9 mouse cellular contexts compared by ENCODE assay signal in the genomic region with DNA sequence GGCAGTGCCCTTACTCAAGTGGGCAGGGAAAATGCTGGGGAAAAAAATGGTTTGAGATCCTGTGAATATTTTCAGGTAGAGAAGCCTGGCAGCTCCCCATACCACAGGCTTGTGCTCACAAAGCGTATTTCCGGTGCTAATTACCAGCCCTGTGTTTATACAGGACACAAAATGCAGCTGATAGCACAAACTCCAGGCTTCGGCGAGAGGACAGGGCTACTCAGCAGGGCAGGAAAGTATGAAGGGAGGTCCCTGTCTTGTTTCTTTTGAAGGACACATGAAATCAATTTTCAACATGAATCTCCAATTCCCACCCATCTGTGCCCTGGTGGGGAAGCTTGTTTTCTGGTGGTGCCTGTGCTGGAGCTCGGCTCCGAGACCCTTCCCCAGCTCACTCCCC.
A peak's percentile ranks its signal among the peaks of the same experiment; 100 is the strongest.
DNase-seq lines count a peak whose midpoint lies in the region; ATAC-seq and TF ChIP-seq lines count a peak whose summit lies in the region.
"Had no signal": no experiment of that assay in that cellular context is flagged by ENCODE, and none has a peak within 500 bp of the region (broad histone marks: within the 10 kb centered on the region; RNA-seq: fewer than 3 reads in every experiment).

No protein-coding gene starts in this region.

- ATAC-seq in heart, embryonic 15.5 days (replicated peaks; ENCODE audit: insufficient number of reproducible peaks, insufficient read depth, low FRiP score, low read depth), result no peak
- no peak for ATAC-seq in midbrain, embryonic 13.5 days
- no peak for ATAC-seq in midbrain, postnatal 0 days (ENCODE audit: low FRiP score)
- ATAC-seq in stomach, postnatal 0 days (ENCODE audit: low FRiP score, low TSS enrichment), result no peak

- H3K4me3 ChIP-seq in heart, embryonic 15.5 days, result no peak overlapping the region
- H3K4me3 ChIP-seq in midbrain, embryonic 13.5 days (replicated peaks), result no peak overlapping the region
- no peak overlapping the region for H3K4me3 ChIP-seq in midbrain, postnatal 0 days (ENCODE audit: low read depth, low read length)
- H3K4me3 ChIP-seq in limb, embryonic 10.5 days, result no peak overlapping the region
- no peak overlapping the region for H3K4me3 ChIP-seq in stomach, postnatal 0 days (ENCODE audit: low read depth, low read length)
- H3K4me3 ChIP-seq: myocyte had no signal

- TF ChIP-seq CTCF in midbrain, postnatal 0 days (IDR thresholded peaks at IDR 0.05), result no peak
- no peak for TF ChIP-seq CTCF in stomach, postnatal 0 days (IDR thresholded peaks at IDR 0.05; ENCODE audit: low read depth)

- WGBS in heart, embryonic 15.5 days, result 53% methylated on average over 6 of the region's 6 CpGs
- 57% methylated on average over 6 of the region's 6 CpGs for WGBS in midbrain, embryonic 13.5 days
- WGBS in midbrain, postnatal 0 days, result 52% methylated on average over 6 of the region's 6 CpGs
- WGBS in limb, embryonic 10.5 days, result 53% methylated on average over 6 of the region's 6 CpGs
- 49% methylated on average over 6 of the region's 6 CpGs for WGBS in stomach, postnatal 0 days

- no peak for TF ChIP-seq EP300 in stomach, postnatal 0 days (optimal IDR thresholded peaks at IDR 0.05)

- DNase-seq in heart, postnatal 4 days, result no peak
- no peak for DNase-seq in midbrain, postnatal 0 days (ENCODE audit: low spot score)
- no peak for DNase-seq in limb, embryonic 10.5 days (ENCODE audit: low spot score)
- no peak for DNase-seq in stomach, postnatal 0 days (ENCODE audit: low spot score)
- DNase-seq in right cerebral cortex, postnatal 10 days (ENCODE audit: low spot score in 2 of 2), result no peak
- DNase-seq in layer of hippocampus, postnatal 14 days (ENCODE audit: low spot score in 2 of 2), result no peak

- no peaks in the 10 kb centered on the region for H3K9me3 ChIP-seq in heart, embryonic 15.5 days (replicated peaks)
- H3K9me3 ChIP-seq in midbrain, embryonic 13.5 days, result no peaks in the 10 kb centered on the region
- H3K9me3 ChIP-seq in midbrain, postnatal 0 days (ENCODE audit: low read length), result no peaks in the 10 kb centered on the region
- H3K9me3 ChIP-seq in limb, embryonic 10.5 days (replicated peaks), result no peaks in the 10 kb centered on the region
- H3K9me3 ChIP-seq in stomach, postnatal 0 days (ENCODE audit: control insufficient read depth, low read length), result no peaks in the 10 kb centered on the region

- no peaks in the 10 kb centered on the region for H3K36me3 ChIP-seq in heart, embryonic 15.5 days
- H3K36me3 ChIP-seq in midbrain, embryonic 13.5 days, result no peaks in the 10 kb centered on the region
- no peaks in the 10 kb centered on the region for H3K36me3 ChIP-seq in midbrain, postnatal 0 days (ENCODE audit: insufficient read depth, low read length)
- H3K36me3 ChIP-seq in limb, embryonic 10.5 days, result no peaks in the 10 kb centered on the region
- no peaks in the 10 kb centered on the region for H3K36me3 ChIP-seq in stomach, postnatal 0 days (ENCODE audit: control insufficient read depth, insufficient read depth, low read length)

- peaks cover 62% of the 10 kb centered on the region for H3K4me1 ChIP-seq in heart, embryonic 15.5 days (replicated peaks)
- peaks cover 72% of the 10 kb centered on the region for H3K4me1 ChIP-seq in midbrain, embryonic 13.5 days (replicated peaks)
- 0 out of 2 replicates have a peak, but pooled peaks cover 3% of the 10 kb centered on the region for H3K4me1 ChIP-seq in midbrain, postnatal 0 days (ENCODE audit: insufficient read depth, low read length)
- peaks cover 100% of the 10 kb centered on the region for H3K4me1 ChIP-seq in limb, embryonic 10.5 days
- peaks cover 11% of the 10 kb centered on the region for H3K4me1 ChIP-seq in stomach, postnatal 0 days (replicated peaks; ENCODE audit: control insufficient read depth, insufficient read depth)

- H3K9ac ChIP-seq in heart, embryonic 15.5 days, result no peak overlapping the region
- H3K9ac ChIP-seq in midbrain, embryonic 13.5 days (replicated peaks), result no peak overlapping the region
- H3K9ac ChIP-seq in midbrain, postnatal 0 days (replicated peaks; ENCODE audit: low read length, poor library complexity, severe bottlenecking), result no peak overlapping the region
- H3K9ac ChIP-seq in stomach, postnatal 0 days (ENCODE audit: low read length), result no peak overlapping the region

- no peak overlapping the region for H3K4me2 ChIP-seq in heart, embryonic 15.5 days
- no peak overlapping the region for H3K4me2 ChIP-seq in midbrain, embryonic 13.5 days (replicated peaks)
- no peak overlapping the region for H3K4me2 ChIP-seq in midbrain, postnatal 0 days (ENCODE audit: low read depth, low read length, poor library complexity, severe bottlenecking)
- no peak overlapping the region for H3K4me2 ChIP-seq in stomach, postnatal 0 days (replicated peaks; ENCODE audit: low read depth)

- H3K27me3 ChIP-seq in heart, embryonic 15.5 days, result no peaks in the 10 kb centered on the region
- H3K27me3 ChIP-seq in midbrain, embryonic 13.5 days, result no peaks in the 10 kb centered on the region
- no peaks in the 10 kb centered on the region for H3K27me3 ChIP-seq in midbrain, postnatal 0 days (ENCODE audit: insufficient read depth, low read length)
- no peaks in the 10 kb centered on the region for H3K27me3 ChIP-seq in limb, embryonic 10.5 days (ENCODE audit: low read depth, poor library complexity, severe bottlenecking)
- no peaks in the 10 kb centered on the region for H3K27me3 ChIP-seq in stomach, postnatal 0 days (ENCODE audit: control insufficient read depth, insufficient read depth, low read length)

- peak overlapping the region; percentile 90 for H3K27ac ChIP-seq in heart, embryonic 15.5 days
- H3K27ac ChIP-seq in midbrain, embryonic 13.5 days, result peak overlapping the region; percentile 21; the same call in 1 of the 2 replicates
- no peak overlapping the region for H3K27ac ChIP-seq in midbrain, postnatal 0 days (ENCODE audit: low read depth, low read length)
- H3K27ac ChIP-seq in limb, embryonic 10.5 days, result peak overlapping the region; percentile 80
- peak overlapping the region; percentile 61 for H3K27ac ChIP-seq in stomach, postnatal 0 days (replicated peaks)
